Mouse (Mus musculus) bone marrow, adult 2 months (tissue): ENCODE data around the gene Adad1. TPM values are rescaled to one million over a fixed set of nuclear protein-coding genes. Genes with fewer than 3 reads are reported as not detected.

Source experiments
- H3K27ac ChIP-seq: fragments of 200-500 bp; 2 replicates; pipeline ENCODE4 v1.5.1; 2012; ENCODE audit warnings: low read depth, mild to moderate bottlenecking, control low read depth, inconsistent platforms, low read length; ENCODE audit not compliant: control insufficient read depth, poor library complexity, insufficient read depth
- H3K4me1 ChIP-seq: fragments of 200-500 bp; 2 replicates; pipeline ENCODE4 v1.6.1; 2011; ENCODE audit warnings: low read length; ENCODE audit not compliant: control insufficient read depth, insufficient read depth
- H3K4me3 ChIP-seq: fragments of 200-500 bp; replicated peaks from 2 replicates; pipeline ENCODE3; 2011; ENCODE audit warnings: mild to moderate bottlenecking, low read depth, low read length, control low read depth; ENCODE audit not compliant: control insufficient read depth
- CTCF ChIP-seq: fragments of 200-500 bp; IDR thresholded peaks from 2 replicates; pipeline ENCODE4 v1.5.1; 2011; ENCODE audit warnings: low read length, control low read depth; ENCODE audit not compliant: control insufficient read depth, insufficient read depth
- POLR2A ChIP-seq: fragments of 200-500 bp; IDR thresholded peaks from 2 replicates; pipeline ENCODE4 v1.6.1; 2011; ENCODE audit warnings: low read depth, mild to moderate bottlenecking, control low read depth, low read length, borderline replicate concordance; ENCODE audit not compliant: control insufficient read depth
- WGBS: fragments of 180-500 bp; shearing (Covaris S2); methylation state at CpG from one replicate; pipeline ENCODE4 v1.1.7; 2018; 5-methylcytosine and 5-hydroxymethylcytosine counted together
- polyA plus RNA-seq: library from polyadenylated mRNA; stranded (reverse); fragments of >200 nt; gene quantifications from 2 replicates; pipeline ENCODE4 v1.2.4, GENCODE M21; 2011; ENCODE audit warnings: low replicate concordance; ENCODE audit not compliant: missing spikeins, insufficient read depth, insufficient read length

Adad1 gene
- polyA plus RNA-seq, 1 experiment, result not detected

DNA sequence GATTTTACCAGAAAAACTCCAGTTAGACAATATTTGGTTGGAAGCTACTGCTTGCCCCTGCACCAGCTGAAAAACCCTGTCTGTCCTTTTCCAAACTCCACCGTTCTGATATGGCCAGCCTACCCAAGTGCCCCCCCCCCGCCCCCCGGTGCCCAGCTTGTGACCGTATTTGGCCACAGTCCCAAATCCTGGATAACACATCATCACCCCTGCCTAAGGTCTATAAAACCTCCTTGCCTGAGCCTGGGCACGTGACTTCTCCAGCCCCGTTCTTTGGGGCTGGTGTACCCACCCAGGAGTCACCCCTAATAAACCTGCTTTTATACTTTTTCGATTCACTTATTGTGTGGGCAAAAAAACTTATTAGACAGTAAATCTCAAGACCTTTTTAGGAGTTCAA, 83.5 kb downstream of the Adad1 start:
- no peak overlapping the region for H3K4me3 ChIP-seq
- no peak overlapping the region for H3K27ac ChIP-seq
- H3K4me1 ChIP-seq, result no peaks in the 10 kb centered on the region; the same call in 1 of the 2 replicates
- TF ChIP-seq CTCF (no peak), POLR2A (no peak)
- WGBS, result 47% methylated on average over 7 of the region's 7 CpGs

DNA sequence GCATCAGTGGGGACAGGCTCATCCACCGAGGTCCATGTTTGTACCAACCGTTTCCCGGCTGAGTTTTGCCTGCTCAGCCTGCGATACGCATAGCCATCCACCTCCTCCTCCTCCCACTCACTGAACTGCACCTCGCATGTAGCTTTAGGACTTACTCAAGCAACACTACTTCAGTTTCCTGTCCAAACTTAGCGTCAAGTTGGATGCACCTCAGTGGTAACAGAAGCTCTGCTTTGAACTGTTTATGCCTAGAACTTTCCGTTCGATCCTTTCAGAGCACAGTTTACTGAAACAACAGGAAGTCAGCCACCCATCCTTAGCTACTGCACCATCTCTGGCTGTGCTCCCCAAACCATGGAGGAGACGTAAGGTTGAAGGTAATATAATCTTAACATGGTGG, 88.9 kb downstream of the Adad1 start:
- Histone ChIP-seq H3K4me3 (no peak overlapping the region), H3K4me1 (peaks cover 3% of the 10 kb centered on the region; the same call in 1 of the 2 replicates), H3K27ac (no peak overlapping the region)
- WGBS, result 53% methylated on average over 10 of the region's 10 CpGs
- no peak for TF ChIP-seq POLR2A
- TF ChIP-seq CTCF, result no peak

DNA sequence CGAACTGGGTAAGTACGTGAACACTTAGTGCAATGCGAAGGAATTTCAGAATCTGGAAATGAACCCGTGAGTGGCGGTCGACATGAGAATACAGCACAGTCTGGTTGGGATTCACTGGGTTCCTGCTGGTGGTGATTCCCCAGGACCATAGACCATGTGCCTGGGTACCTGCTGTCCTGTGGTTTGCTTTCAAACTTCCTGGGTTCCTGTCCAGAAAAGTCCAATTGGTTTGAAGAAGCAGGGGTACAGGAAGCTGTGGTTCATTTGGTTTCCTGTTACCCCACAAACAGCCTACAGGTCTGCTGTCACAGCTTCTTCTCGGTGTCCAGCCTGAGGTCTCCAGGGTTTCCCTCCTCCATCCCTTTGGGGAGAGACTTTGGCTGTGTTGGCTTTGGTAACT, 89.7 kb downstream of the Adad1 start:
- no peak overlapping the region for H3K4me3 ChIP-seq
- WGBS, result 15% methylated on average over 7 of the region's 7 CpGs
- TF ChIP-seq POLR2A (no peak), CTCF (no peak)
- no peak overlapping the region for H3K27ac ChIP-seq
- peaks cover 3% of the 10 kb centered on the region; the same call in 1 of the 2 replicates for H3K4me1 ChIP-seq

DNA sequence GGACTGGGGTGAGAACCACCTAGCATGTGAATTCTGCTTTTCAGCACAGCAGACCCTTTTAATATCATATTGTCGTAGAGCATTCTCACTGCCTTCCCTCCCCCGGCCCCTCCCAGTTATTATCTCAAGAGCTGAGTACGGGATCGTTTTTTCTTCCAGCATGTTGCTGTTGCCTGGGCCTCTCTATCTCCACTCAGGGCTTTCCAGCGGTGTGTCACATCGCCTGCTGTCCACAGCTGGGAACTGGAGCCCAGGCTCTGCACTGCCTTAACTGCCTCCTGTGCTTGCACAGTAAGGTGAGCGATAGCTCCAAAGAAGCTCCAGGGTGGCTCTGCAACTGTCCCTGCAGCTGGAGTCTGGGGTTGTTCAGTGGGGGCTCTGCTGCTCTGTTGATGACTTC, 91.1 kb downstream of the Adad1 start:
- Histone ChIP-seq H3K4me1 (peaks cover 3% of the 10 kb centered on the region; the same call in 1 of the 2 replicates), H3K27ac (no peak overlapping the region), H3K4me3 (no peak overlapping the region)
- 72% methylated on average over 7 of the region's 7 CpGs for WGBS
- TF ChIP-seq CTCF (no peak), POLR2A (no peak)

DNA sequence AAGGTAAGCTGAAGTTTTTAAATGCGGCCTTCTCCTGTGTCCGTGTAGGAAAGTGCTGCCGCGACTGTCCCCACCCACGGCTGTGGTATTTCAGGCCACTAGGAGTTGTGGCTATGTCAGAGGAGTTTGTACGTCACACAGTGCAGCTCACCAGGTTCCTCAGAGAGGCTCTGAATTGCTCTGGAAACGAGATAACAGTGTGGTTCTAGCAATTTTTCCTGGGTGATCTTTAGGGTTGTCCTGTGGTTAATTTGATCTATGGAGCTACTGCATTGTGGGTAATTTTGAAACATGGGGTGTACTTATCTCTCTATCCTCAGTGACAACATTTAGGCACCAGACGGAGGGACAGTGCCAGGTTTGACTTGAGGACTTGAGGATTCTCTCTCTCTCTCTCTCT, 93.8 kb downstream of the Adad1 start:
- H3K4me3 ChIP-seq, result no peak overlapping the region
- peaks cover 3% of the 10 kb centered on the region; the same call in 1 of the 2 replicates for H3K4me1 ChIP-seq
- WGBS, result 55% methylated on average over 8 of the region's 8 CpGs
- no peak overlapping the region for H3K27ac ChIP-seq
- TF ChIP-seq CTCF (no peak), POLR2A (no peak)

DNA sequence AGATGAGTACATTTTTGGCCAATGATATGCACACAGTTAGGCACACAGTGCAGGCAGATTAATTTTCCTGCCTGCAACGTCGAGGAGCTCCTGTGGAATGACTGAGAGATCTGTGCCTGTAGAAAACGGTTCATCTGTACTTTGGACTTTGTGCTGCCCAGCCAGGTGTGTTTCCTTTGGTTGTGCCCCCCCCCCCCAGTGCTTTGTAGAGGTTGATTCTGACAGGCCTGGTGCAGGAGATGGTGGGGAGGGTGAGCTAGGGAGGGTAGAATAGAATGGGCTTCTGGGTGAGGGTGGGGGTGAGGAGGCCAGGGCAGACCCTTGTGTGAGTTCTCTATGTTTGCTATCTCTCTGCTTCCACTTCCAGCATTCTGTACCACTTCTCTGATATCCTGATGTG, 94.9 kb downstream of the Adad1 start:
- Histone ChIP-seq H3K4me1 (no peaks in the 10 kb centered on the region; the same call in 1 of the 2 replicates), H3K27ac (no peak overlapping the region), H3K4me3 (no peak overlapping the region)
- 67% methylated on average over 3 of the region's 3 CpGs for WGBS
- TF ChIP-seq POLR2A (no peak), CTCF (no peak)

DNA sequence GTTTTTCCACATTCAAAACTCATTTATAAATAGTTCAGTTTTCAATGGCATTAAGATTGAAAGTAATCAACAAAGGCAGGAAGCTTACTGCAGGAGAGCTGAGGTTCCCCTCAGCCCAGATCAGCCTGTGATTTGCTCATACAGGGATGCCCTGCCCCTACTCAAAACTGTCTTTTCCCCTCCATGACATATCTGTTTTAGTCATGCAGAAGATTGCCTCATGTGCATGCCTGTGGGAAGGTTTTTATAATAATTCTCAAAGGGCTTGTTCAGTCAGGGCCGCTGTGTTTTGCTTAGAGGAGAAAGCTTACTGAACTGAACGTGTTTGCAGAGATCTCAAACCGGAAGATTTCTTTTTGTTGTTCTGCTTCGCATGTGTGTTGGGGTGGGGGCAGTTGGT, 97.8 kb downstream of the Adad1 start:
- TF ChIP-seq CTCF (no peak), POLR2A (no peak)
- H3K4me3 ChIP-seq, result no peak overlapping the region
- WGBS, result 86% methylated on average over 4 of the region's 4 CpGs
- no peak overlapping the region for H3K27ac ChIP-seq
- H3K4me1 ChIP-seq, result no peaks in the 10 kb centered on the region

DNA sequence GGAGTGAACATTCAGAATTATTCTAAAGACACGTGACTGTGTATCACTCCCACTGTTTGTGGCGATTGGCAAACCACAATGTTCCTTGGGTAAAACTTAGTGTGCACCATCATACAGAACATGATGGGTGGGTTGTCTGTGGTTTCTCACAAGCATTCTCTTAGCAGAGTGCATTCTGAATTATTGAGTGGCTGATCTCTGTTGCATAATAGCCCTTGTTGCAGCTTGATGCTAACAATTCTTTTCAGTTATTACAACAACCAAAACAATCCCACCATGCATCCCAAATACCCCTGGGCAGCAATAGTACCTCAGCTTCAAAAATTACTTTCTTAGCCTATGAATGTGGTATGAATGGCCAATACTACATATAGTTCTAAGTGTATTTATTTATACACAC, 106.0 kb downstream of the Adad1 start:
- TF ChIP-seq CTCF (no peak), POLR2A (no peak)
- WGBS, result 54% methylated on average over 2 of the region's 2 CpGs
- no peaks in the 10 kb centered on the region for H3K4me1 ChIP-seq

More for the DNA sequence above, 106.0 kb downstream of the Adad1 start:
- Histone ChIP-seq H3K4me3 (no peak overlapping the region), H3K27ac (no peak overlapping the region)

Other genes with a start within 250 kb of the Adad1 start
- gene 4932438A13Rik, start 200.4 kb upstream of the Adad1 start, polyA plus RNA-seq, result 14.7 and 20.5 TPM in 2 replicates
- gene Il2, start 62.4 kb downstream of the Adad1 start, polyA plus RNA-seq, result 1.7 and 3.7 TPM in 2 replicates
- gene Il21, start 169.1 kb downstream of the Adad1 start, polyA plus RNA-seq, result not detected in 2 replicates
- gene Bbs12, start 249.0 kb downstream of the Adad1 start, polyA plus RNA-seq, result 2.9 and 3.4 TPM in 2 replicates
- 1.7 and 4.8 TPM in 2 replicates for gene Cetn4, start 249.2 kb downstream of the Adad1 start, polyA plus RNA-seq